Mouse (Mus musculus) heart, adult 2 months (tissue): ENCODE data around the gene 1700012P22Rik.

Experiments
- CTCF ChIP-seq: fragments of 200-600 bp; IDR thresholded peaks from 2 replicates; pipeline ENCODE4 v1.8.1; 2022; ENCODE audit warnings: antibody characterized with exemption, mild to moderate bottlenecking, moderate library complexity
- EP300 ChIP-seq: fragments of 200-500 bp; IDR thresholded peaks from 2 replicates; pipeline ENCODE4 v1.6.1; 2011; ENCODE audit warnings: low read depth, low read length, control low read depth; ENCODE audit not compliant: insufficient read depth
- POLR2A ChIP-seq: fragments of 200-500 bp; IDR thresholded peaks from 2 replicates; pipeline ENCODE4 v1.6.1; 2011; ENCODE audit warnings: mild to moderate bottlenecking, low read depth, low read length, control low read depth; ENCODE audit not compliant: insufficient read depth

GRCm38 (mm10) chr4:144448546-144448945 is 10.0 kb upstream of the 1700012P22Rik start:
- no peak for TF ChIP-seq CTCF
- TF ChIP-seq POLR2A, result no peak
- TF ChIP-seq EP300, result no peak
